Mouse (Mus musculus) neural tube, embryonic 11.5 days (tissue): ENCODE measurements around the gene Ippk. TPM values are rescaled to one million over a fixed set of nuclear protein-coding genes. Genes with fewer than 3 reads are reported as not detected.

Source experiments
- ATAC-seq: fragments of 200-750 bp; cut with Nextera tagmentation; 2 replicates; pipeline ENCODE4 v1.8.0; 2017; ENCODE audit warnings: moderate number of reproducible peaks, mild to moderate bottlenecking, moderate TSS enrichment, moderate library complexity; ENCODE audit not compliant: insufficient read depth, low FRiP score, low TSS enrichment
- DNase-seq: peaks from one replicate; pipeline ENCODE4 v3.0.0-alpha.2; 2015; ENCODE audit warnings: low spot score
- H3K27ac ChIP-seq: fragments of 300-500 bp; sonication (generic); 2 replicates; pipeline ENCODE4 v1.5.1; 2014; ENCODE audit warnings: low read depth, mild to moderate bottlenecking, low read length
- H3K27me3 ChIP-seq: fragments of 300-500 bp; sonication (generic); 2 replicates; pipeline ENCODE4 v1.6.1; 2014; ENCODE audit warnings: mild to moderate bottlenecking, low read length, mixed read lengths; ENCODE audit not compliant: control insufficient read depth, insufficient read depth
- H3K36me3 ChIP-seq: fragments of 300-500 bp; sonication (generic); 2 replicates; pipeline ENCODE4 v1.6.1; 2014; ENCODE audit warnings: mild to moderate bottlenecking, low read length, moderate library complexity, mixed read lengths; ENCODE audit not compliant: control insufficient read depth, insufficient read depth
- H3K4me1 ChIP-seq: fragments of 300-500 bp; sonication (generic); 2 replicates; pipeline ENCODE4 v1.6.1; 2014; ENCODE audit warnings: low read length, mixed read lengths; ENCODE audit not compliant: control insufficient read depth, insufficient read depth
- H3K4me2 ChIP-seq: fragments of 300-500 bp; sonication (generic); 2 replicates; pipeline ENCODE4 v1.6.1; 2014; ENCODE audit warnings: low read depth, mild to moderate bottlenecking, moderate library complexity
- H3K4me3 ChIP-seq: fragments of 300-500 bp; sonication (generic); 2 replicates; pipeline ENCODE4 v1.5.1; 2014; ENCODE audit warnings: low read depth, low read length
- H3K9ac ChIP-seq: fragments of 300-500 bp; sonication (generic); 2 replicates; pipeline ENCODE4 v1.6.1; 2014; ENCODE audit warnings: mild to moderate bottlenecking, low read length
- H3K9me3 ChIP-seq: fragments of 300-500 bp; sonication (generic); 2 replicates; pipeline ENCODE4 v1.6.1; 2016; ENCODE audit warnings: low read length; ENCODE audit not compliant: control insufficient read depth
- WGBS: fragments of 180-500 bp; shearing (Covaris S2); extraction: QIAGEN DNeasy Blood & Tissue Kit; methylation state at CpG from one replicate; pipeline ENCODE4 v1.1.7; 2014; 5-methylcytosine and 5-hydroxymethylcytosine counted together
- polyA plus RNA-seq: library from polyadenylated mRNA; unstranded; fragments of >200 nt; fragmentation: Nextera tagmentation; extraction: Ambion mirVana; gene quantifications from 2 replicates; pipeline ENCODE4 v1.2.1, GENCODE M21; 2014

The Ippk gene
- polyA plus RNA-seq, 1 experiment from 2014 or later, result 19.7 TPM

GRCm38 (mm10) chr13:49444451-49444850 lies 23.4 kb downstream of the Ippk start:
- H3K36me3 ChIP-seq, result peaks cover 8% of the 10 kb centered on the region; the same call in 1 of the 2 replicates
- H3K27me3 ChIP-seq, result no peaks in the 10 kb centered on the region
- H3K27ac ChIP-seq, result no peak overlapping the region
- DNase-seq (no peak), ATAC-seq (no peak)
- WGBS, result 94% methylated on average over 6 of the region's 6 CpGs
- no peaks in the 10 kb centered on the region for H3K9me3 ChIP-seq
- no peak overlapping the region for H3K9ac ChIP-seq
- H3K4me1 ChIP-seq, result no peaks in the 10 kb centered on the region
- H3K4me3 ChIP-seq, result no peak overlapping the region
- H3K4me2 ChIP-seq, result no peak overlapping the region

- H3K4me3 ChIP-seq, result no peak overlapping the region
- no peaks in the 10 kb centered on the region for H3K27me3 ChIP-seq
- WGBS, result 60% methylated on average over 5 of the region's 5 CpGs
- no peak overlapping the region for H3K9ac ChIP-seq
- ATAC-seq (0 out of 2 replicates have a peak, but pooled peaks have one; percentile 60), DNase-seq (peak; percentile 81)
- H3K4me1 ChIP-seq, result no peaks in the 10 kb centered on the region
- no peak overlapping the region for H3K4me2 ChIP-seq
- no peaks in the 10 kb centered on the region for H3K9me3 ChIP-seq
- peaks cover 3% of the 10 kb centered on the region; the same call in 1 of the 2 replicates for H3K36me3 ChIP-seq
- no peak overlapping the region for H3K27ac ChIP-seq
These were observed 28.3 kb downstream of the Ippk start for GRCm38 (mm10) chr13:49449318-49449749.

- Histone ChIP-seq H3K27me3 (no peaks in the 10 kb centered on the region), H3K4me3 (no peak overlapping the region), H3K9me3 (no peaks in the 10 kb centered on the region), H3K36me3 (peaks cover 2% of the 10 kb centered on the region), H3K9ac (no peak overlapping the region), H3K4me2 (no peak overlapping the region), H3K27ac (no peak overlapping the region), H3K4me1 (no peaks in the 10 kb centered on the region)
- WGBS, result 92% methylated on average over 4 of the region's 4 CpGs
- ATAC-seq (no peak), DNase-seq (no peak)
These were observed 39.2 kb downstream of the Ippk start for GRCm38 (mm10) chr13:49460276-49460675.

GRCm38 (mm10) chr13:49460692-49461414 lies 39.8 kb downstream of the Ippk start:
- H3K4me2 ChIP-seq, result no peak overlapping the region
- H3K4me1 ChIP-seq, result no peaks in the 10 kb centered on the region
- DNase-seq, result no peak
- no peak overlapping the region for H3K4me3 ChIP-seq
- H3K9me3 ChIP-seq, result no peaks in the 10 kb centered on the region
- no peak overlapping the region for H3K27ac ChIP-seq
- H3K9ac ChIP-seq, result no peak overlapping the region
- 86% methylated on average over 5 of the region's 5 CpGs for WGBS
- H3K36me3 ChIP-seq, result peaks cover 2% of the 10 kb centered on the region
- ATAC-seq, result no peak
- H3K27me3 ChIP-seq, result no peaks in the 10 kb centered on the region

GRCm38 (mm10) chr13:49461458-49462132 lies 40.5 kb downstream of the Ippk start:
- no peaks in the 10 kb centered on the region for H3K4me1 ChIP-seq
- DNase-seq, result no peak

GRCm38 (mm10) chr13:49462921-49463320 lies 41.9 kb downstream of the Ippk start:
- DNase-seq, result no peak
- Histone ChIP-seq H3K9ac (no peak overlapping the region), H3K27ac (no peak overlapping the region), H3K4me1 (no peaks in the 10 kb centered on the region), H3K9me3 (no peaks in the 10 kb centered on the region), H3K36me3 (peaks cover 2% of the 10 kb centered on the region), H3K27me3 (no peaks in the 10 kb centered on the region), H3K4me3 (no peak overlapping the region), H3K4me2 (no peak overlapping the region)
- WGBS, result 94% methylated on average over 2 of the region's 2 CpGs
- no peak for ATAC-seq

More at GRCm38 (mm10) chr13:49461458-49462132, 40.5 kb downstream of the Ippk start:
- no peak for ATAC-seq
- WGBS, result 84% methylated on average over 15 of the region's 15 CpGs
- H3K27me3 ChIP-seq, result no peaks in the 10 kb centered on the region
- H3K4me3 ChIP-seq, result no peak overlapping the region
- no peak overlapping the region for H3K9ac ChIP-seq
- no peak overlapping the region for H3K4me2 ChIP-seq
- no peaks in the 10 kb centered on the region for H3K9me3 ChIP-seq
- H3K27ac ChIP-seq, result no peak overlapping the region
- peaks cover 2% of the 10 kb centered on the region for H3K36me3 ChIP-seq

- no peaks in the 10 kb centered on the region for H3K4me1 ChIP-seq
- H3K27me3 ChIP-seq, result no peaks in the 10 kb centered on the region
- H3K27ac ChIP-seq, result no peak overlapping the region
- H3K36me3 ChIP-seq, result peaks cover 2% of the 10 kb centered on the region
- H3K4me2 ChIP-seq, result no peak overlapping the region
- DNase-seq (no peak), ATAC-seq (no peak)
- no peak overlapping the region for H3K4me3 ChIP-seq
- WGBS, result 97% methylated on average over 4 of the region's 4 CpGs
- H3K9me3 ChIP-seq, result no peaks in the 10 kb centered on the region
- H3K9ac ChIP-seq, result no peak overlapping the region
These were observed 44.8 kb downstream of the Ippk start for GRCm38 (mm10) chr13:49465875-49466274.

- H3K27ac ChIP-seq, result no peak overlapping the region
- WGBS, result 75% methylated on average over 11 of the region's 11 CpGs
- ATAC-seq (no peak), DNase-seq (no peak)
- H3K4me2 ChIP-seq, result no peak overlapping the region
- no peak overlapping the region for H3K9ac ChIP-seq
- no peaks in the 10 kb centered on the region for H3K4me1 ChIP-seq
- no peaks in the 10 kb centered on the region for H3K9me3 ChIP-seq
- H3K4me3 ChIP-seq, result no peak overlapping the region
- no peaks in the 10 kb centered on the region for H3K27me3 ChIP-seq
- H3K36me3 ChIP-seq, result peaks cover 2% of the 10 kb centered on the region
These were observed 45.5 kb downstream of the Ippk start for GRCm38 (mm10) chr13:49466393-49467075.
